Mouse (Mus musculus) spleen, adult 12 weeks (tissue): Measurements from ENCODE around the gene Gm8297.
"Not testable (repeated sequence)": the region's sequence is repeated elsewhere in the genome, so short reads cannot be mapped to it uniquely, and the experiment has no call there.

Experiments
- DNase-seq: peaks from one replicate; pipeline ENCODE4 v3.0.0; 2022; ENCODE audit warnings: low spot score

The Gm8297 gene

GRCm38 (mm10) chr14:4983635-4984034 is at the start of gene Gm8297:
Gene Gm8297 (plus strand): TSS chr14:4983935.
- DNase-seq: not testable (repeated sequence)

DNA sequence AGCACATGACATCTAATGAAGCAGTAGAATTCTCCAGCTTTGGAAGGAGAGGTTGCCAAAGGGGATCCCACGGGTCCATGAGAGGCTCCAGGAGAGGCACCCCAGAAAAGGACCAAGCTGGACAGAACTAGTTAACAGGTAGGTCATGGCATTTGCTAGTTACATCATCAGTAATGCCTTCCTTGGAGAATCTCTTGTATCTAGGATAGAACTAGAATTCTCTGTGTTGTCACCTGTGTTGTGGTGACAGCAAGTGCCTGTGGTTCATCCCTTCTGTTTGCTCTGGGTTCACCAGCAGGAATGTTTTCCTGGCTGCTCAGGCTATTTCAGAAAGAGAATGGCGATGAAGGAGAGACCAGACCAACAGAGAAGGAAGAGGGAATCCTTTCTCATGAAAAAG is 31.9 kb downstream of the Gm8297 start, which contains the start of gene Gm3298:
Gene Gm3298, plus strand, starts transcription at position 301 of the 400 bp plus-strand sequence.
- DNase-seq: not testable (repeated sequence)
